Mouse (Mus musculus): ENCODE measurements around the gene Thap11. TPM values are rescaled to one million over a fixed set of nuclear protein-coding genes. Genes with fewer than 3 reads are reported as not detected.

Thap11 gene
- polyA plus RNA-seq (2012; rRNA removed) (70.7 and 83.1 TPM in 2 replicates), polyA plus RNA-seq (2014; fragmentation: Nextera tagmentation; extraction: Ambion mirVana) (62.5 and 68.4 TPM in 2 replicates)

DNA sequence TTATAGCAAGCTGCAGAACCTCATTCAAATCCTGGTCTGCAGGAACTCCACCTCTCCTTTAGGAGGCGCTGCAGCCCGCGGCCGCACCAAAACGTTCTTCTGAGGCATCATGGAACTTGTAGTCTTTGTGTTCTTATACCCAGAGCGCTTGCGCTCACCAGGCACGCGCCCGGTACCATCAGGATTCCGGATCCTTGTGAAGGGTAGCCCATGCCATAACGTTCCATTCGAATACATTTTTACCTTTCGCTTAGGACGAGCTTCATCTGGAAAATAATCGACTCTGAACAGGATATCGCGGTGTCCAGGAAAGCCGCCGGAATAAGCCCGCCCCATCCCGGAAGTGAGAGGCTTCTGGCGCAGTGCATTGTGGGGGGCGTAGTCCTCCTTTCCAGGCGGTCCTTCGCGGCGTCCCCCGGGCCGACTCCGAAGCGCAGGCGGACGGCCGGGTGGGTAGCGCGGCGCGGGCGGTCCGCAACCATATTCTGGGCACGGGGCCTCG, at the start of gene Thap11:
TSS of gene Thap11 (plus strand) at position 418 of the 502 bp plus-strand sequence.
- Histone ChIP-seq H3K9me3 (ENCODE audit: control insufficient read depth, low read length) (no peaks in the 10 kb centered on the region), H3K27me3 (ENCODE audit: control insufficient read depth, insufficient read depth, low read length) (no peaks in the 10 kb centered on the region), H3K4me3 (replicated peaks; ENCODE audit: low read length) (peak within 1 kb of the TSS; percentile 79), H3K4me1 (ENCODE audit: control insufficient read depth, insufficient read depth, low read length) (peaks cover 32% of the 10 kb centered on the region), H3K27ac (replicated peaks; ENCODE audit: low read depth, low read length) (peak within 1 kb of the TSS; percentile 85), H3K4me2 (replicated peaks; ENCODE audit: low read depth, low read length, severe bottlenecking) (peak within 1 kb of the TSS; percentile 96), H3K36me3 (ENCODE audit: control insufficient read depth, insufficient read depth, low read length) (0 out of 2 replicates have a peak, but pooled peaks cover 5% of the 10 kb centered on the region), H3K9ac (ENCODE audit: low read depth, low read length, severe bottlenecking) (peak within 1 kb of the TSS; percentile 78)
- ATAC-seq (ENCODE audit: low FRiP score, low read depth): peak; percentile 92
- DNase-seq (ENCODE audit: low spot score): peak; percentile 97
- 1% methylated on average over 42 of the region's 43 CpGs for WGBS
- peak; percentile 66; the same call in 1 of the 2 replicates for TF ChIP-seq POLR2A (IDR thresholded peaks at IDR 0.05; ENCODE audit: borderline replicate concordance, extremely low read depth, insufficient read depth, insufficient read length)

DNA sequence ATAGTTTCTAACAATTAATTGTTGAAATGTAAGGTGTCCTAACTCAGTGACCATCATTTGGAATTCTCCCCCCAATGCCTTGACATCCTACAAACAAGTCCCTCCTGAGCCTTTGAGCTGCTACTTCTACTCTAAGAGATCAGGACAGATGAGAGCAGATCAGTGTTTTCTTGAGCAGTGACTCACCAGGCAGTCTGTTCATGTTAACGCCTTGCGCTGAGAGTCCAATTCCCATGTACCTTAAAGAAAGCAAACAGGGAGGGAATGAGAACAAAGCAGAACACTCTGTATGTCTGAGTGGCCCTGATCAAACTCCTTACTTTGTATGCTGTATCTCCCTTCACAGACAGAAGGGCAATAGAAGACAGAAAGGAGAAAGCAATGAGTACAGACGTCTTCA, 49.6 kb upstream of the Thap11 start:
- Histone ChIP-seq H3K9ac (ENCODE audit: low read depth, low read length, severe bottlenecking) (no peak overlapping the region), H3K36me3 (ENCODE audit: control insufficient read depth, insufficient read depth, low read length) (peaks cover 21% of the 10 kb centered on the region), H3K27me3 (ENCODE audit: control insufficient read depth, insufficient read depth, low read length) (no peaks in the 10 kb centered on the region), H3K9me3 (ENCODE audit: control insufficient read depth, low read length) (no peaks in the 10 kb centered on the region), H3K27ac (replicated peaks; ENCODE audit: low read depth, low read length) (no peak overlapping the region), H3K4me2 (replicated peaks; ENCODE audit: low read depth, low read length, severe bottlenecking) (no peak overlapping the region), H3K4me1 (ENCODE audit: control insufficient read depth, insufficient read depth, low read length) (no peaks in the 10 kb centered on the region), H3K4me3 (replicated peaks; ENCODE audit: low read length) (no peak overlapping the region)
- DNase-seq (ENCODE audit: low spot score): no peak
- 84% methylated on average over 3 of the region's 3 CpGs for WGBS
- no peak for TF ChIP-seq POLR2A (IDR thresholded peaks at IDR 0.05; ENCODE audit: borderline replicate concordance, extremely low read depth, insufficient read depth, insufficient read length)
- ATAC-seq (ENCODE audit: low FRiP score, low read depth): no peak

GRCm38 (mm10) chr8:105805964-105806363, 49.0 kb upstream of the Thap11 start:
- H3K4me3 ChIP-seq (replicated peaks; ENCODE audit: low read length): no peak overlapping the region
- no peaks in the 10 kb centered on the region for H3K27me3 ChIP-seq (ENCODE audit: control insufficient read depth, insufficient read depth, low read length)
- WGBS: 83% methylated on average over 1 of the region's 1 CpGs
- no peak overlapping the region for H3K4me2 ChIP-seq (replicated peaks; ENCODE audit: low read depth, low read length, severe bottlenecking)
- no peak overlapping the region for H3K27ac ChIP-seq (replicated peaks; ENCODE audit: low read depth, low read length)
- TF ChIP-seq POLR2A (IDR thresholded peaks at IDR 0.05; ENCODE audit: borderline replicate concordance, extremely low read depth, insufficient read depth, insufficient read length): no peak
- H3K9ac ChIP-seq (ENCODE audit: low read depth, low read length, severe bottlenecking): no peak overlapping the region
- DNase-seq (ENCODE audit: low spot score) (no peak), ATAC-seq (ENCODE audit: low FRiP score, low read depth) (no peak)
- peaks cover 27% of the 10 kb centered on the region for H3K36me3 ChIP-seq (ENCODE audit: control insufficient read depth, insufficient read depth, low read length)
- H3K4me1 ChIP-seq (ENCODE audit: control insufficient read depth, insufficient read depth, low read length): no peaks in the 10 kb centered on the region
- H3K9me3 ChIP-seq (ENCODE audit: control insufficient read depth, low read length): no peaks in the 10 kb centered on the region

DNA sequence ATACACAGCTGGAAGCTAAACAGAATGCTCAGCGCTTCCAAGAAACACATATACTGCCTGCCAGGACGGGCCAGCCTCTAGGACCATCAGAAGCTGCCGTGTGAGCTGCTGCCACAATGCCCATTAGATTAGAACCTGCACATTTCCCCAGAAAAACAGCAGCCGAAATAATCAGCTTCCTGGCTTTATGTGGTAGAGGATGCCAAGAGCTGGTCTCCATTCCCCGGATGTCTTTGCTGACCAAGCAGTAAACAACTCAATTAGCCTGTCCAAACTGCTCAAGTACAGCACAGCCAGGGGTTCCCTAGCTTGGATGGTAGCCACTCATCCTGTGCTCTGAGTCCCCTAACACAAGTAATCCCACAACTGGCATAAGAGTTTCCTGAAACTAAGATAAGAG, 47.2 kb upstream of the Thap11 start:
- no peak overlapping the region for H3K4me3 ChIP-seq (replicated peaks; ENCODE audit: low read length)
- TF ChIP-seq POLR2A (IDR thresholded peaks at IDR 0.05; ENCODE audit: borderline replicate concordance, extremely low read depth, insufficient read depth, insufficient read length): no peak
- DNase-seq (ENCODE audit: low spot score) (no peak), ATAC-seq (ENCODE audit: low FRiP score, low read depth) (no peak)
- 83% methylated on average over 5 of the region's 5 CpGs for WGBS
- H3K27ac ChIP-seq (replicated peaks; ENCODE audit: low read depth, low read length): no peak overlapping the region
- no peaks in the 10 kb centered on the region for H3K4me1 ChIP-seq (ENCODE audit: control insufficient read depth, insufficient read depth, low read length)
- H3K36me3 ChIP-seq (ENCODE audit: control insufficient read depth, insufficient read depth, low read length): peaks cover 37% of the 10 kb centered on the region
- H3K4me2 ChIP-seq (replicated peaks; ENCODE audit: low read depth, low read length, severe bottlenecking): no peak overlapping the region
- H3K9ac ChIP-seq (ENCODE audit: low read depth, low read length, severe bottlenecking): no peak overlapping the region
- no peaks in the 10 kb centered on the region for H3K9me3 ChIP-seq (ENCODE audit: control insufficient read depth, low read length)
- no peaks in the 10 kb centered on the region for H3K27me3 ChIP-seq (ENCODE audit: control insufficient read depth, insufficient read depth, low read length)

GRCm38 (mm10) chr8:105808480-105808879, 46.5 kb upstream of the Thap11 start:
- Histone ChIP-seq H3K27me3 (ENCODE audit: control insufficient read depth, insufficient read depth, low read length) (no peaks in the 10 kb centered on the region), H3K9me3 (ENCODE audit: control insufficient read depth, low read length) (no peaks in the 10 kb centered on the region), H3K4me1 (ENCODE audit: control insufficient read depth, insufficient read depth, low read length) (no peaks in the 10 kb centered on the region), H3K9ac (ENCODE audit: low read depth, low read length, severe bottlenecking) (no peak overlapping the region), H3K27ac (replicated peaks; ENCODE audit: low read depth, low read length) (no peak overlapping the region), H3K36me3 (ENCODE audit: control insufficient read depth, insufficient read depth, low read length) (peaks cover 32% of the 10 kb centered on the region), H3K4me3 (replicated peaks; ENCODE audit: low read length) (no peak overlapping the region), H3K4me2 (replicated peaks; ENCODE audit: low read depth, low read length, severe bottlenecking) (no peak overlapping the region)
- TF ChIP-seq POLR2A (IDR thresholded peaks at IDR 0.05; ENCODE audit: borderline replicate concordance, extremely low read depth, insufficient read depth, insufficient read length): no peak
- no peak for DNase-seq (ENCODE audit: low spot score)
- ATAC-seq (ENCODE audit: low FRiP score, low read depth): no peak
- 92% methylated on average over 2 of the region's 2 CpGs for WGBS
